Mouse (Mus musculus) neural tube, embryonic 15.5 days (tissue): ENCODE measurements around the gene Pafah1b1. TPM values are rescaled to one million over a fixed set of nuclear protein-coding genes. Genes with fewer than 3 reads are reported as not detected.

Experiments
- ATAC-seq: fragments of 200-750 bp; cut with Nextera tagmentation; 2 replicates; pipeline ENCODE4 v1.8.0; 2017; ENCODE audit warnings: mild to moderate bottlenecking, moderate TSS enrichment, moderate library complexity; ENCODE audit not compliant: low FRiP score
- H3K27ac ChIP-seq: fragments of 300-500 bp; sonication (generic); replicated peaks from 2 replicates; pipeline ENCODE4 v1.5.1; 2015; ENCODE audit warnings: mild to moderate bottlenecking, inconsistent platforms
- H3K27me3 ChIP-seq: fragments of 300-500 bp; sonication (generic); replicated peaks from 2 replicates; pipeline ENCODE4 v1.6.1; 2015; ENCODE audit warnings: inconsistent platforms
- H3K36me3 ChIP-seq: fragments of 300-500 bp; sonication (generic); 2 replicates; pipeline ENCODE4 v1.6.1; 2015; ENCODE audit warnings: inconsistent platforms
- H3K4me1 ChIP-seq: fragments of 300-500 bp; sonication (generic); 2 replicates; pipeline ENCODE4 v1.6.1; 2015; ENCODE audit warnings: inconsistent platforms
- H3K4me2 ChIP-seq: fragments of 300-500 bp; sonication (generic); 2 replicates; pipeline ENCODE4 v1.6.1; 2015; ENCODE audit warnings: inconsistent platforms, mild to moderate bottlenecking, moderate library complexity
- H3K4me3 ChIP-seq: fragments of 300-500 bp; sonication (generic); replicated peaks from 2 replicates; pipeline ENCODE4 v1.5.1; 2015; ENCODE audit warnings: mild to moderate bottlenecking, inconsistent platforms
- H3K9ac ChIP-seq: fragments of 300-500 bp; sonication (generic); replicated peaks from 2 replicates; pipeline ENCODE4 v1.6.1; 2015; ENCODE audit warnings: mild to moderate bottlenecking, inconsistent platforms
- H3K9me3 ChIP-seq: fragments of 300-500 bp; sonication (generic); replicated peaks from 2 replicates; pipeline ENCODE4 v1.6.1; 2016; ENCODE audit warnings: inconsistent platforms
- WGBS: fragments of 180-500 bp; shearing (Covaris S2); methylation state at CpG from one replicate; pipeline ENCODE4 v1.1.7; 2015; ENCODE audit warnings: mixed read lengths; 5-methylcytosine and 5-hydroxymethylcytosine counted together
- polyA plus RNA-seq: library from polyadenylated mRNA; unstranded; fragments of >200 nt; fragmentation: Nextera tagmentation; extraction: Ambion mirVana; gene quantifications from 2 replicates; pipeline ENCODE4 v1.2.1, GENCODE M21; 2015

Pafah1b1 gene
- polyA plus RNA-seq, 1 experiment from 2014 or later = 54.9 TPM

DNA sequence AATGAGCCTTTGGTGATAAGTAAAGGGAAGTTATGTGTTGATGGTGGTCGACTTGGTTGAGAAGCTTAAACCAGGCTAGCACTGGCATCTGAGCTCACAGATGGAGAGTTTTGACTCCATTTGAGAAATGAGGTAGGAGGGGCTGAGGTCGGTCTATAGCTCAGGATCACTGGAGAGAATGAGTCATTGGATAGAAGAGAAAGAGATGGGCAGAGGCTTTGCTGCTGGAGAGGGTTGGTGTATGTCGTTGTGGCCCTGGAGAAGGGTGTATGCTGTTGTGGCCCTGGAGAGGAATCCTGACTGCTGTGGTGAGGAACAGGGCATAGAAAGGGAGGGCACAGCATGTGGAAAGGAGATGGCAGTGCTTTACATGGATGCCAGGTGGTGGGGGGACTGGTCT, 68.5 kb downstream of the Pafah1b1 start:
- Histone ChIP-seq H3K4me2 (no peak overlapping the region), H3K27ac (no peak overlapping the region), H3K4me3 (no peak overlapping the region), H3K9ac (no peak overlapping the region), H3K9me3 (no peaks in the 10 kb centered on the region), H3K36me3 (peaks cover 44% of the 10 kb centered on the region), H3K4me1 (peaks cover 38% of the 10 kb centered on the region), H3K27me3 (no peaks in the 10 kb centered on the region)
- 87% methylated on average over 3 of the region's 3 CpGs for WGBS
- ATAC-seq = no peak

DNA sequence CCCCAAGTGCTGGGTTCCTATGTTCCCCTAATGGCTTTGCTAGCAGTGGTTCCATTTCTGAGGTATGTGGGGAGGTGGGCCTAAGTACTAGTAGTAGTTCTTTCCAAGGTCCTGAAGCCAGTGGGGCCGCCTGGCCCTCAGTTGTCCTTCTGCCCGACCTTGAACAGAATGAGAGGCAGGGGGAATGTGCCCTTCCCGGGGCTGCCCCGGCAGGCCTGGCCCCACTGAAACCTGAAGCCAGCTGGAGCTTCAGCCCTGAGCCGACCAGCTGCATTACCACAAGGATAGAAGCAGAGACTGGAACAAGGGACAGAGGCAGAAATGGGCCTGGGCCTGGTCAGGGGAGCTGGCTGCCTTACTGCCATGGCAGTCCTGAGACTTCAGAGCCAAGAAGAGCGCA, 71.1 kb downstream of the Pafah1b1 start:
- H3K4me3 ChIP-seq = no peak overlapping the region
- no peaks in the 10 kb centered on the region for H3K9me3 ChIP-seq
- 0 out of 2 replicates have a peak overlapping the region, but pooled peaks have one; percentile 17 for H3K4me2 ChIP-seq
- no peaks in the 10 kb centered on the region for H3K27me3 ChIP-seq
- peaks cover 56% of the 10 kb centered on the region for H3K4me1 ChIP-seq
- H3K27ac ChIP-seq = peak overlapping the region; percentile 66
- 0 out of 2 replicates have a peak overlapping the region, but pooled peaks have one; percentile 26 for H3K9ac ChIP-seq
- WGBS = 72% methylated on average over 6 of the region's 6 CpGs
- ATAC-seq = no peak
- peaks cover 18% of the 10 kb centered on the region for H3K36me3 ChIP-seq

DNA sequence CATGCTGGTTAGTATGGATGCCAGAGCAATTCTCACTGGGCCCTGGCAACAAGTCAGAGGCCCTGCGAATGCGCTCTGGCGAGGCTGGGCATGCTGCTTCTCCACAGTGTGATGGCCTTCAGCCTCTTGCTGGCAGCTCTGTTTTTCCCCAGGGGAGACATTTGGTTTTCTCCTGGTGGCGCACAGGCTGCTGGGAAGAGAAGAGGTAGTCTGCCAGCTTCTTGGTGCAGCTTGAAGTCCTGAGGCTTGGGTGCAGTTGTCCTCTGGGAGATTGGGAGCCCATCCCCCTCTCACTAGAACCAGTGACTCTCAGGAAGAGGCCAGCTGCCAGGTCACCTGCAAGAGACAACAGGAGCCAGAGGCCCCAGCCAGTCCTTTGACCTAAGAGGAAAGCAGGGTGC, 71.7 kb downstream of the Pafah1b1 start:
- H3K9ac ChIP-seq = no peak overlapping the region
- H3K4me2 ChIP-seq = peak overlapping the region; percentile 17
- peaks cover 12% of the 10 kb centered on the region for H3K36me3 ChIP-seq
- peaks cover 58% of the 10 kb centered on the region for H3K4me1 ChIP-seq
- 60% methylated on average over 4 of the region's 4 CpGs for WGBS
- no peak for ATAC-seq
- H3K27me3 ChIP-seq = no peaks in the 10 kb centered on the region
- H3K4me3 ChIP-seq = no peak overlapping the region
- H3K27ac ChIP-seq = peak overlapping the region; percentile 66
- no peaks in the 10 kb centered on the region for H3K9me3 ChIP-seq

DNA sequence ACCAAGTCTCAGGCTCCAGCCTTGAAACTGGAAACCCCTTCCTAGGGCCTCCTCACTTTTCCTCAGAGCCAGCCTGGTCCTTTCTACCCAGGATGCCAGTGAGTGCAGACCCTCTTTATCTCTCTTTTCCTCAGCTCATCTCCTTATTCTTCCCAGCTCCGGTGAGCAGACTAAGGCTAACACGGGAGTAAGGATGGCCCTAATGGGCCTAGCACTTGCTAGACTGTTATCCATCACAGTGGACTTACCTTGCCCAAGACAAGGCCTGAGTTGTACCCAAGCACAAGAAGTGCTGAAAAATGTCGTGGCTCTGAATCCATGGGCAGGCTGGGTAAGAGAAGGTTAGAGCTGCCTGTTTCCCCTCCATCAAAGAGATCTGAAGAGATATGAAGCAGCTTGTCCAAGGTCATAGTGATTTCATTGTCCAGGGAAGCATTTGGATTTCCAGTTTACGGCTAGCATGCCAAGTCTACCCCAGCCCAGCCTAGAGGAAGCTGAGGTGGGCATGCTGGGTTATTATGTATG, 73.8 kb downstream of the Pafah1b1 start:
- H3K9ac ChIP-seq = peak overlapping the region; percentile 83
- H3K4me3 ChIP-seq = peak overlapping the region; percentile 92
- H3K9me3 ChIP-seq = no peaks in the 10 kb centered on the region
- 67% methylated on average over 4 of the region's 4 CpGs for WGBS
- H3K4me2 ChIP-seq = peak overlapping the region; percentile 90
- H3K27me3 ChIP-seq = no peaks in the 10 kb centered on the region
- no peak for ATAC-seq
- H3K4me1 ChIP-seq = peaks cover 58% of the 10 kb centered on the region
- H3K36me3 ChIP-seq = no peaks in the 10 kb centered on the region
- H3K27ac ChIP-seq = no peak overlapping the region

DNA sequence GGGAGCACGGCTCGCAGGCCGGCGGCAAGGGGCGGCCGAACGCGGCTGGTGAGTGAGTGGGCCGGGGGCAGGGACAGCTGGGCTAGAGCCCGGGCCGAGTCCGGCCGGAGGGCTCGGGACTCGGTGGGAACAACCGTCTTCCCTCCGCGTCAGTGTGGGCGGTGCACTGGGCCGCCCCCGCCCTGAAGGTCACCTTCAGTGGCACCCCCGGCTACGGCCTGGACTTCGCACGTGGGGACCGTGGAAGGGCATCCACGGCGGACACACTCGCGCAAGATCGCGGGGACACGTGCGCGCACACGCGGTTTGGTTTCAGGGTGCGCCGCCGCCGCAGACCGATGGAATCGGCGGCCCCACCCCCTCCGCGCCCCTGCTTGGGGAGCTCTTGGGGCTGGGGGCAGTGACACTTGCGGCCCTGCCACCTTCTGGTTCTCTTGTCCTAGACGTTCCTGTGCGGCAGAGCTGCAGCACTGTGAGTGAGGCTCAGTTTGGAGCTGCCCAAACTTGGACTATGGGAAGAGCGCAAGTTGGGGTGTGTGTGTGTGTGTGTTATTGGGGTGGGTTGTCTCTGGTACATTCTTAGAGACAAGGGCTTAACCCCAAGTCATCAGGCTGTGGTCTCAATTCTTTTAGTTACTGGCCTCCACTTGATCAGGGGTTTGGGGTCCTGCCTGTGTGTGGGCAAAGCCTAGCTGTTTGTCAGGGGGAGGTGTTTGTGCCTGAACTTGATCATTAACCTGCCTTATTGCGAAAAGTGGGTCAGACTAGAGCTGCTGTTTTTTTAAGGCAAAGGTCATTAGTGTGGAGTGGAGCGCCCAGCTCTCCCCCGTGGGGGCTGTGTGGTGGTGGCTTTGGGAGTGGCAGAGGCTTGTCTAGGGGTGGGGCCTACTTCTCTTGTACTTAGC, 74.6 kb downstream of the Pafah1b1 start:
- Histone ChIP-seq H3K4me3 (peak overlapping the region; percentile 92), H3K27me3 (no peaks in the 10 kb centered on the region), H3K9ac (peak overlapping the region; percentile 83), H3K27ac (peak overlapping the region; percentile 82), H3K4me2 (peak overlapping the region; percentile 90), H3K9me3 (no peaks in the 10 kb centered on the region), H3K4me1 (peaks cover 56% of the 10 kb centered on the region), H3K36me3 (no peaks in the 10 kb centered on the region)
- WGBS = 2% methylated on average over 47 of the region's 53 CpGs
- peak; percentile 58 for ATAC-seq

DNA sequence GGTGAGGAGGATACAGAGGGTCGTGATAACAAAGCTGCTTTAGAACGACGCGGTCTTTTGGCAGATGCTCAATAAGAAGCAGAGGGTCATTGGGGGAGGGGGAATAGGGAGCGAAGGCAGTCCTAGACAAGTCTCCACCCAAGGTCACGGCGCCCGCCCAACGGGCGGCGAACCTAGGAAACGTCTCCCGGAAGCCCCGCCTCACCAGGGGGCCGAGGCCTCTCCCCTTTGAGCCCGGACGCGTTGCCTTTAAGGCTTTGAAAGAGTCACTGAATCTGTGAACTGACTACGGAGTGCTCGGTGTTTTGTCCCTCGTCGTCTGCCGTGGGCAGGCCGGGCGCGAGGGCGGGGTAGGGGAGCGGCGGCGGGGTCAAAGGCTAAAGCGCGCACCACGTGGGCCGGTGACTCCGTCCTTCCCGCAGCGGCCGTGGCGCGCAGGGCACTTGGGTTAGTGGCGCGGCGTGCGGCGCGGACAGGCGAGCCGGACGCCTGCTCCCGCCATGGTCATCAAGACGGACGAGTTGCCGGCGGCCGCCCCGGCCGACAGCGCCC, 75.3 kb downstream of the Pafah1b1 start, which contains the start of gene Cluh:
Gene Cluh, plus strand, starts transcription at position 401 of the 552 bp plus-strand sequence.
- no peaks in the 10 kb centered on the region for H3K36me3 ChIP-seq

DNA sequence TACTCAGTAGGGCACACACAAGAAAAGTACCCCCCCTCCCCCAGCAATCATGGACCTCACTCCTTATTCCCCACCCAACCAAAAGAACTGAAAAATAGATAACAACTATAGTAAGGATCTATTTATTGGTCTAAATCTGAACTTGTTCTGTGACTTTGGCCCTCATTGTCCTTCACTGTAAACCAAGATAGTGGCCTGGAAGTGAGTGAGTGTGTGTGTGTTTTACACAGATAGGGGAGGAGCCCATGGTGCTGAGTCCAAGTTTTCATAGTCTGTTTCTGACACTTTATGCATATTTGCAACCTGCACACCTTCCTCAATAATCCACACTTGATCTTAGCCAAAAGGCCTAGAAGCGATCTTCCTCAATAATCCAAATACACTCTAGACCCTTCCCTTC, 75.8 kb downstream of the Pafah1b1 start:
- Histone ChIP-seq H3K9ac (peak overlapping the region; percentile 83), H3K4me3 (peak overlapping the region; percentile 92), H3K27ac (peak overlapping the region; percentile 82), H3K4me2 (peak overlapping the region; percentile 90), H3K27me3 (no peaks in the 10 kb centered on the region), H3K36me3 (no peaks in the 10 kb centered on the region), H3K9me3 (no peaks in the 10 kb centered on the region), H3K4me1 (peaks cover 48% of the 10 kb centered on the region)
- ATAC-seq = no peak; the same call in 1 of the 2 replicates
- 0% methylated on average over 1 of the region's 1 CpGs for WGBS

More for the DNA sequence above, 75.3 kb downstream of the Pafah1b1 start, which contains the start of gene Cluh:
- peak within 1 kb of the TSS; percentile 90 for H3K4me2 ChIP-seq
- H3K27ac ChIP-seq = peak within 1 kb of the TSS; percentile 82
- peak; percentile 91 for ATAC-seq
- H3K4me3 ChIP-seq = peak within 1 kb of the TSS; percentile 92
- H3K9me3 ChIP-seq = no peaks in the 10 kb centered on the region
- H3K4me1 ChIP-seq = peaks cover 53% of the 10 kb centered on the region
- WGBS = under 1% methylated on average over 55 of the region's 58 CpGs
- no peaks in the 10 kb centered on the region for H3K27me3 ChIP-seq
- peak within 1 kb of the TSS; percentile 83 for H3K9ac ChIP-seq

DNA sequence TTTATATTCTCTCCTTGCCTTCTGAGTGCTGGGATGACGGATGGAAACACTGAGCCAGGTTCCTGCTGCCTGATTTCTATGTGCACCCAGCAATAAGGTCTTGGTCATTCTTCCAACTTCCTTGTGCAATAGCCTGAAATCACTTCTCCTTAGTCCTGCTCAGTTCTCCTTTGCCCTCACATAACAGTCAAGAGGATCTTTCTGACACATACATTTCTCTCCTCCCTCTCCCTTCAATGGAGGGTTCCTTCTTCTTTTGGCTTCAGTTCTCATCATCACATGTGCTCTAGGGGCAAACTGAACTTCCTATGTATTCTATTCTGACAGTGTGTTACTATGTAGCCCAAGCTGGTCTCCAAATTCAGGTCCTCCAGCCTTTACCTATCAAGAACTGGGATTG, 76.5 kb downstream of the Pafah1b1 start:
- Histone ChIP-seq H3K36me3 (no peaks in the 10 kb centered on the region), H3K27me3 (no peaks in the 10 kb centered on the region), H3K9me3 (no peaks in the 10 kb centered on the region), H3K9ac (no peak overlapping the region), H3K27ac (peak overlapping the region; percentile 82), H3K4me3 (no peak overlapping the region), H3K4me2 (no peak overlapping the region), H3K4me1 (peaks cover 41% of the 10 kb centered on the region)
- WGBS = 96% methylated on average over 1 of the region's 1 CpGs
- no peak for ATAC-seq

DNA sequence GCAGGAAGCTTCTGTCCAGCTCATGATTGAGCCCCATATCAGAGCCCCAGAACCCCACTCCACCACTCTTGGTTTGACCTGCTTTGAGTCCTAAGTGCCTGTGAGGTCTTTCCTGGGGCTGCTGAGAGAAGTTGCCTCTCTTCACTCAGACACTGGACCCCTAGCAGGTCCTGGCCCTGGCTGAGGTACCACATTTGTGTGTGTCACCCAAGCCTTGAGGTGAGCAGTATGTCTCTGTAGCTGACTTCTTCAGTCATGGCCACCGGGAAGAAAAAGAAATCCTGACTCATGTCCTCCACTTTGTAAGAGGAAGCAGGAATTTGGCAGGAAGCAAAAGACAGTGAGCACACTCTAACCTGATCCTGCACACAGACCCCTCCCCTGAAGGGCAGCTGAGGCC, 84.8 kb downstream of the Pafah1b1 start:
- Histone ChIP-seq H3K36me3 (no peaks in the 10 kb centered on the region), H3K9ac (no peak overlapping the region), H3K4me2 (no peak overlapping the region), H3K27ac (no peak overlapping the region), H3K4me1 (peaks cover 26% of the 10 kb centered on the region), H3K4me3 (no peak overlapping the region), H3K9me3 (no peaks in the 10 kb centered on the region), H3K27me3 (0 out of 2 replicates have a peak, but pooled peaks cover 3% of the 10 kb centered on the region)
- 71% methylated on average over 1 of the region's 1 CpGs for WGBS
- no peak for ATAC-seq

DNA sequence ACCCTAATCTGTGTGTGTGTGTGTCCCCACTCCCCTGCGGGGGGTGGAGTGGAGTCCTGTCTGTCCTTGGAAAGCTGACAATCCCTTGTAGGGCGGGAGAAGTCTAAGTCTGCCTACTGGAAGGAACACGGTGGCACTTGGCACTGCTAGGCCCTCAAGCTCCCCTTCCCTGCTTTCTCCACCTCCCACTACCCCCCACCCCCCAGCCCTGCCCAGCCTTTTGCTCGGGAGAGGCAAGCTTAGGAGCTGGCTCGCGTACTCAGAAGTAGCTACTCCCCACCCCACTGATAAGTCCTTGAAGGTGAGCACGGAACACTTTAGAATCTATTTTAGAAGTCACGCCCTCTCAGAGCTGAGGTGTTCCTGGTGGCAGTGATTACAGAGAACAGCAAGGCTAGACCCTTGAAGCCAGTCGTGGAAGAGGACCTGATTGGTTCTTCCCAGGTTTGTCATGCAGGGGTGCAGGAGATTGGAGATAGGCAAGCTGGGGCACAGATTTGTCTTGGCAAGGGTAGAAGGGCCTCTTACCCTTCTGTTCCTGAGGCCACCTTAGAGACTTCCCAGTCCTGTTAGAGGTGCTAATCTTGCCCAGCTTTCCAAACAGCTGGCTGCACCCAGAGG, 85.6 kb downstream of the Pafah1b1 start:
- H3K9me3 ChIP-seq = no peaks in the 10 kb centered on the region
- H3K27ac ChIP-seq = peak overlapping the region; percentile 94
- H3K4me1 ChIP-seq = peaks cover 26% of the 10 kb centered on the region
- peak overlapping the region; percentile 62 for H3K4me3 ChIP-seq
- peak overlapping the region; percentile 78 for H3K9ac ChIP-seq
- ATAC-seq = peak; percentile 23
- H3K4me2 ChIP-seq = peak overlapping the region; percentile 88
- WGBS = 11% methylated on average over 9 of the region's 9 CpGs
- no peaks in the 10 kb centered on the region for H3K36me3 ChIP-seq
- 0 out of 2 replicates have a peak, but pooled peaks cover 3% of the 10 kb centered on the region for H3K27me3 ChIP-seq
